Mouse (Mus musculus) CH12F3 (cell line): Measurements from ENCODE around the gene Macrod2.

Experiments used
- in situ Hi-C: fragments of 300-500 bp; cut with MboI; formaldehyde crosslinking; loops from 2 replicates; pipeline ENCODE4 v1.14.3; 2020; ENCODE audit warnings: low sequenced_read_pairs

Gene Macrod2

GRCm38 (mm10) chr2:141024316-141025043, 629.4 kb downstream of the Macrod2 start:
- in situ Hi-C loops, result no loop called here

GRCm38 (mm10) chr2:141056685-141057454, 661.8 kb downstream of the Macrod2 start:
- in situ Hi-C loops, result no loop called here

DNA sequence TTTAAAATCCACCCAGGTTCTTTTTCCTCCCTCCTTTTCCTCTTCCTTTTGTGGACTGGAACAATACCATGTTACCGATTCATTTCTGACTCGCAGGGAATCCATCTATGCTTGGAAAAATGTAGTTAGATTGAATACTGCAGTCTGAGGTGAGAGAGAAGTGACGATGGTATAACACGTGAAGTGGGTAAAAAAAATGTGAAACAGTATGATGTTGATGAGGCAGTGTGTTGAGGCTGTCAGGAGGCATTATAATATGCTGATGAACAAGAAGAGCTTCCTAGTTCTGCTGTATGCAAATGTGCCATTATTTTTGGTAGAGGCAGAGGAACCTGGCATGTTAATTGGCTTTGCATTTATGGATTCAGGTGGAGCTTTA, 662.3 kb downstream of the Macrod2 start:
- in situ Hi-C loops, result no loop called here

GRCm38 (mm10) chr2:141073981-141074855, 679.1 kb downstream of the Macrod2 start:
- in situ Hi-C loops, result no loop called here

DNA sequence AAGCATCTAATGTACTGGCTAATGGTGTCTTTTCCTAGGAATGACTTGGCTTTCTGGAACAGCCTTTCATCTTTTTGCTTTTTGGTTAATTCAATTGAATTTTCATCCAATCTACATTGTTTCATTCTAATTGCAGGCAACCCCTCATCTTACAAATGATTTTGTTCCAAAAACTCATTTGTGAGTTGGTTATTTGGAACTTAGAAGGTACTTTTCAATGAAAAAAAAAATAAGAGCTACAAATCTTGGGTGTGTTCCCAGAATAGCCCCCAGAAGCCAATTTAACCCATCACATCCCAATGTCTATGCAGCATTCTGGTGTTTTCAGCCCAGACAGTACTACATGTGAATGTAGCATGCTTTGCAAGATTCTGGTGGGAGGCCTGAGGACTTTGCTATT, 683.1 kb downstream of the Macrod2 start:
- in situ Hi-C loops, result no loop called here

- in situ Hi-C loops, result no loop called here
Measured at GRCm38 (mm10) chr2:141091320-141091719, 696.2 kb downstream of the Macrod2 start.

GRCm38 (mm10) chr2:141117579-141117978, 722.5 kb downstream of the Macrod2 start:
- in situ Hi-C loops, result no loop called here

GRCm38 (mm10) chr2:141123875-141124274, 728.8 kb downstream of the Macrod2 start:
- in situ Hi-C loops, result no loop called here

DNA sequence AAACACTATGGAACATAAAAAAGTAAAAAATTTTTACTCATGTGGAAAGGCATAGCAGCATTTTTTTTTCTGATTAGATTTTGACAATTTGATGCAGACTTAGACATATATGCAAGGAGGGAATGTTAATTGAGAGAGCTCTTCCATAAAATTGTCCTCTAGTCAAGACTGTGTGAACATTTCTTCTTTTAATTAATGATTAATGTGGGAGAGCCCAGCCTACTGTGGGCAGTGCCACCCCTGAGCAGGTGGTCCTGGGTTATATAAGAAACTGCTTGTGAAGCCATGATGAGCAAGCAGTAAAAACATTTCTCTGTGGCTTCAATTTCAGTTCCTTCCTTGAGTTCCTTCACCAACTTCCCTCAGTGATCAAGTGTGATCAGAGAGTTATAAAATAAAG, 730.5 kb downstream of the Macrod2 start:
- in situ Hi-C loops, result no loop called here

DNA sequence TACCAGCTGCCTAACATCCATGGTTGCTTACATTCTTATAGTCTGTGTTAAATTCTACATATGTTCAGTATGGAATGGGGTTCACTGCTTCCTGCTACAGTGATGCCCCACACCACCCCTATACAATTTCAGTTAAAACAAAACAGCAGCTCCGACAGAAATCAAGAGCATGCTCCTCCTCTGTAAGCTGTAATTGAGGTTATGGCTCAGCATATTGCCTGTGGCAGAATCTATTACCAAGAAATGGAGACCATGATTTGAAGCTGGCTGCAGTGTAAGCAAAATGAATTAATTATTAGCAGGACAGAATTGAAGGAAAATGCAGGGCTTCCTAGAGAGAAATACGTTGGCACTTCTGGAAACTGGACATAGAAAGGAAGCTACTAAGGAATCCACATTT, 747.2 kb downstream of the Macrod2 start:
- in situ Hi-C loops, result no loop called here

DNA sequence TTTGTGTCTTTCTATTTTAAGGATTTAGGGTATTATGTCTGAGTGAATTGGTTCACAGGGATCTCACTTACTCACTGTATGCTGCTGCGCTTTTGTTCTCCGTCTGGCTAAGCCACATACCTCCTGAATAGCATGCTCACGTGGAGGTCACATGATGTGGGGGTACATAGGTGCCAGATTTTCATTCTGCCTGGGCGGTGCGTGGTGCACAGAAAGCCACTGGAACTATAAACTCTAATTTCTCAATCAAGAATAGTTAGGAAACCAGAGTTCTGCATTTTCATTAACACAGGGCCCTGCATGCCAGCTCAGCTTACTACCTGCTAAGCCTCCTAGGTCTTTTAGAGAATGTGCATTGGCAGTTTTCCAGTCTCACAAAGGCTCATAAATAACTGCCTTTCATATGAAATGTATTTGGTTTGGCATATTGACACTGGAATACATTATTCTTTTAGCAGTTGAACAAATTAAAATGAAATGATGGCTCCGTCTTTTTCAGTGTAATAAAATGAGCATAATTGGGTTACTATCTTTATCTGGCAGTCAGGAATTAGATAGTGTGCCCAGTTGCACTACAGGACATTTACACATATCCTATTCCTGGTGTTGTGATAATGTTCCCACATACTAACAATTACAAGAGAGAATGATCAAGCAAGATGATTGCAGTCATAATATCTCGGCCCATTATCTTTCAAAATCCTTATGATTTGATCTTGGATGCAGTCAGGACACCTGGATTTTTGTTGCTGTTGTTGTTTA, 757.1 kb downstream of the Macrod2 start:
- in situ Hi-C loops, result no loop called here

- in situ Hi-C loops, result no loop called here
Measured at GRCm38 (mm10) chr2:141155972-141156371, 760.9 kb downstream of the Macrod2 start.

GRCm38 (mm10) chr2:141156979-141157593, 762.0 kb downstream of the Macrod2 start:
- in situ Hi-C loops, result no loop called here

DNA sequence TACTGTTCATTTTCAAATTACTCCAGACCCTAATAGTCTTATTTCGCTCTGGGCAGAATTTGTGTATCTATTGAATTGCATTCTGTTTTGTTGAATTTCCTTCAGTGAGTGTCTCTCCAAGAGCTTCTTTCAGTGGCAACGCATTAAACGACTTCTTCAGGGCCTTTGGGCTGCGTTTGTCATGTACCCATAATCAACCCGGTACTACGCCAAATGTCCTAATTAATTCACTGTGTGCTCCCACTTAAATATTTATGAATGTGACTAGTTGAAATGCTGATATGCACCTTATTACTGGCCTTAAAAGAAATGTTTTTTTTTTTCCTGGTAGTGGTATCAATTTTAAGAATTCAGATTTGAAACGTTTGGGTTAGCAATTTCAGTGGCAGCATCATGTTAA, 763.1 kb downstream of the Macrod2 start:
- in situ Hi-C loops, result no loop called here

GRCm38 (mm10) chr2:141163918-141164317, 768.8 kb downstream of the Macrod2 start:
- in situ Hi-C loops, result no loop called here

- in situ Hi-C loops, result no loop called here
Measured at GRCm38 (mm10) chr2:141169586-141169985, 774.5 kb downstream of the Macrod2 start.

DNA sequence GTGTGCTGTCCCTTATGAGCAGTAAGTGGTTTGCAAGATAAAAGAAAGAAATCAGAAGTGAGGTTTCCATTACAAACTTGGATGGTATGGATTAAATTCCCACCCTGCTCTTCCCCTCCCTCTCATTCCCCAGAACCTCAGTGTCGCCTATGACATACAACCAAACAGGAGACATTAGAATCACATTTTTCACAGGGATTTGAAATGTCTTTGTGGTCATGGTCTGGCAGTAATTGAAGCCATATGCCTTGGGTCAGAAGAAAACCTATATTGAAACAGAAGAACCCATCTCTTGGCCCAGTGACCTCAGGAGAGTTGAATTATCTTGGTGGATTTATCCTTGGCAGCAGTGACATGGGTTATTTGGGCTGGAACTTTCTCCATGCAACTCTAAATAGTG, 778.1 kb downstream of the Macrod2 start:
- in situ Hi-C loops, result no loop called here

DNA sequence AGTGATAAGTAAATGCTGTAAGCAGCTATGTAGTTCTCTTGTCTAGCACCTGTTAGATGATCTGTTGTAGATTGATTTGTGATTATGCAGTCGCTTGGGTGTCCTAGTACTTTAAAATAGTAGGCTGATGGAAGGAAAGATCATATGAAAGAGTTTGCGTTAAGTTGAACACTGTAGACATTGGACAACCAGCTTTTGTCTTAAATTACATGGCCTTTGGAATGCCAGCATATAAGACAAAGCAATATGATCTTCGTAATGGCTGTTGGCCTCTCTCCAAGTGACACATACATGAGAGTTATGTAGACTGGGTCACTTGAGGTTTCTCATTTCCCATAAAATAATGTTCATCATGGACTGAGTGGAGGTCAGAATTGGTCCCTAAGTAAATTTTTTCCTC, 778.5 kb downstream of the Macrod2 start:
- in situ Hi-C loops, result no loop called here

DNA sequence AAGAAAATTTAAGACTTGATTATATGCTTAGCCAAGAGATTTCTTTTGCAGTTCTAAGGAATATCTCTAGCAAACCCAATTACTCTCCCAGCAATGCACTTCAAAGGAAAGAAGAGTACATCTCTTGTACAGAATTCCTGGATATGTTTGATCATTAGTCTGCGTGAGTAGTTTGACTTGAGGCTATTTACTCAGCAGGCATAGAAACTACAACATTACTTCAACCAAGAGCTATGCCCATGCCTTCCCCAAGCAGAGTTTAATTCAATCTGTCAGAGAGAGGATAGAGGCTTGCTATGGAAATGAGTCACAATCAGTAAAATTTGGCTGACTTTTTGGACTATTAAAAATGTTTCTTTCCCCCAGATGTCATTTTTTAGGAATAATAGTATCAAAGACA, 785.5 kb downstream of the Macrod2 start:
- in situ Hi-C loops, result no loop called here

- in situ Hi-C loops, result no loop called here
Measured at GRCm38 (mm10) chr2:141182034-141182759, 787.1 kb downstream of the Macrod2 start.
